Mouse (Mus musculus): Measurements from ENCODE around the gene Gramd1b.

Gene Gramd1b

DNA sequence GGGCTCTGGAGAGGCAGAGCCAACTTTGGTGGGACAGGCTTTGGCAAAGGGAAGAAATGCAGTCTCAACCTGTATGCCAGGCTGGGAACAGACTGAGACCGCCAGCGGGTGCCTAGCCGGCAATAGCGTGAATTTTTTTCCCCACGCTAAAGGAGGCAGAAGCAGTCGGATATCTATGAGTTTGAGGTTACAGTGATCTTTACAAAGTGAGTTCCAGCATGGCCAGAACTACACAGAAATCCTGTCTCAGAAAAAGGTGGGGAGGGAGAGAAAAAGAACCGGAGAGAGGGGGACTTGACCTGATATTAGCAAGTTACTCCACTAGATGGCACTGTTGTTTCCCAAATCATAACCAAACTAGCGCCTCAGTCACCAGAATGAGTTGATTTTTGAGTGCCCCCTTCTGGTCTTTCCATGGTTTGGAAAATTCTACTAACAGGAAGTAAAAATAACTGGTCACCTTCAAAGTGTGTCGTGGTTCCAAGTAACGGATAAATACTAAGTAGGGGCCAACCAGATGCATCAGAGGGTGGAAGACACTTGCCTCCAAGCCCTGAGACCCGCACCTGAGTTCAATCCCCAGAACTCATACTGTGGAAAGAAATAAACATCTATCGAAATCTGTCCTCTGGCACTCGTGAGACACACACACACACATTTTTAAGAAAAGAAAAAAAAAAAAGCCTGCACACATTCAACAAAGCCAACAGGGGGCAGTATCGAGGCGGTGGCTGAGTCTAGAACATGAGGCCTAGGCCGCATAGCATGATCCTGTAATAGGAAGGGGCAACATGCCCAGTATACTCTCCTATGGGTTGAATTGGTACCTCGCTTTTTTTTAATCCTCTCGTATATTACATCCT lies 116.0 kb downstream of the Gramd1b start:
- CTCF ChIA-PET = interaction anchor here (0.6 to 1.7 kb wide), 19 partner anchors 14 to 335 kb away, joined by 3 to 18 read pairs (median 3); no protein-coding TSS in a partner anchor

DNA sequence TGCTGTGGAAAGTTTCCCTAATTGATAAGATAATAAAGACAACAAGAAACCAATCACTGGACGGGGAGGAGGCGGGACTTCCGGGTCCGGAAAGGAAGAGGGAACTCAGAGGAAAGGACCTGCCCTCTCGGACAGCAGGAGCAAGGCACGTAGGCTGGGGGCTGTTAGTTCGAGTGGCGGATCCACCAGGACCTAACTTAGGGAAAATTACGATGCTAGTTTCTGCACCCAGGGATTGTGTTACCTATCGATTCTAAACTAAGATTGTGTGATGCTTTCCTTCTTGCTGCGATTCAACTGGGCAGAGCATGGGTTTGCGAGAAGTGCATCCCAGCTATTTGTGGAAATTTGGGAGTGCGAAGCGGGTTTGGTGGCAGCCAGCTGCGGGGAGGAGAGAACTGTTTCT lies 116.7 kb downstream of the Gramd1b start:
- CTCF ChIA-PET = interaction anchor here (0.6 to 1.1 kb wide), 7 partner anchors 24 to 273 kb away, joined by 3 read pairs; no protein-coding TSS in a partner anchor
- POLR2A ChIA-PET = interaction anchor here in 3 of 4 experiments (0.6 to 4.2 kb wide), 12 partner anchors 9 to 392 kb away, joined by 3 to 28 read pairs (median 5); partner anchors contain the start of gene Hspa8 (in 2 of the 3)

More for the DNA sequence above, 116.0 kb downstream of the Gramd1b start:
- POLR2A ChIA-PET = interaction anchor here in 3 of 4 experiments (0.6 to 4.2 kb wide), 8 partner anchors 18 to 391 kb away, joined by 3 to 28 read pairs (median 4); partner anchors contain the start of gene Hspa8 (in 1 of the 3)

DNA sequence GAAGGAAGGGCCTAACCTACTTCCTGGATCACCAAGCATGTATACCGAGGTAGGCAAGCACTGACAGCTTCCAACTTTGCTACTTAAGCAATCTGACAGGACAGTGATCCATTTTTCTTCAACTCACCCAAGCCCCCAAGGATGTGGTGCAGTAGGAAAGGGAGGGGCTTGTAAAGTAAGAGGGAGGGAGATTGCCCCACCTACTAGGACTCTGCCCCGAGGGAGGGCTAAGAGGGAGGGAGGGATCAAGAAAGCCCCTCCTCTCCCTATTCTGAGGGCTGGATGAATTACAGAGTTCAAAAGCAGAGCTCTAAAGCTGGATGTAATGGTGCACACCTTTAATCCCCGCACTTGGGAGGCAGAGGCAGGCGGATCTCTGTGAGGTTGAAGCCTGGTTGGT lies 117.6 kb downstream of the Gramd1b start:
- ChIA-PET CTCF (interaction anchor here (0.6 to 1.3 kb wide), 10 partner anchors 12 to 392 kb away, joined by 3 to 5 read pairs (median 3); no protein-coding TSS in a partner anchor), POLR2A (interaction anchor here in 3 of 4 experiments (0.6 to 4.2 kb wide), 26 partner anchors 8 to 849 kb away, joined by 3 to 28 read pairs (median 4); partner anchors contain the start of gene Hspa8 (in 2 of the 3))

DNA sequence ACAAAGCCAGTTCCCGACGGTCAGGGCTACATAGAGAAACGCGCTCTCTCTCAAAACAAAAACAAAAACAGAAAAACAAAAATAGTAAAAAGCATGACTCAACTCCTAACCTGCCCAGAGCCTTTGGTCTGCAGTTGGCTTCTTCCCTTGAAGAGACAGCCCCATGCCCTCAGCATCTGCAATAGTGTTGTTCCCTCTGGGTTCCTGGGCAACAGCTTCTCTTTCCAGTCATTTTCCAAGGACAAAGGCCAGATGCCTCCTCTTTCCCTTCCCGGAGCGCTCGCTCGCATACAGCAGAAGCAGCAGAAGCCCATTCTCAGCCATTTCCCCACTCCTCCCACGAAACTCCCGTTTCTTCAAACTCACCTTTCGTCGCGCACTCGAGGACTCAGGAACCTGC lies 118.3 kb downstream of the Gramd1b start:
- POLR2A ChIA-PET = interaction anchor here in 3 of 4 experiments (0.9 to 4.2 kb wide), 14 partner anchors 11 to 193 kb away, joined by 3 to 28 read pairs (median 5); no protein-coding TSS in a partner anchor
- CTCF ChIA-PET = interaction anchor here in 3 of 4 experiments (0.6 to 1.3 kb wide), 7 partner anchors 22 to 392 kb away, joined by 3 to 5 read pairs (median 3); no protein-coding TSS in a partner anchor

DNA sequence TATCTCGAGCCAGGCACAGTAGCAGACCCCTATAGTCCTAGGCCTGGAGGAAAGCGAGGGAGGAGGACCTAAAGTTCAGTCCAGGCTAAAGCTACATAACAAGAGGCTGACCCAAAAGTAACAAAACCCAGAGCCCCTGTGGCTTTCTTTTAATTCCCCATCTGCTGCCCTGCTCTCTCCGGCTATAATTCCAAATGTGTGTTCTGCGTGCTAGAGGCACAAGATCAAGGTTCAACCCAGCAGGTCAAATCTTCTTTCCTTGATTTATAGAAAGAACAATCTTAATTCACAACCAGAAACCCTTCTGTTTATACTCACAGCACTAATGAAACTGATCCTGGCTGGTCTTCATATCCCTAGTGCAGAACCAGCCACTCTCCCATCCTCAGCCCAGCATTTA lies 118.9 kb downstream of the Gramd1b start:
- CTCF ChIA-PET = no interaction called here
- POLR2A ChIA-PET = interaction anchor here in 1 of 4 experiments (0.5 to 4.2 kb wide), 2 partner anchors 15 to 217 kb away, joined by 3 to 28 read pairs; no protein-coding TSS in a partner anchor

DNA sequence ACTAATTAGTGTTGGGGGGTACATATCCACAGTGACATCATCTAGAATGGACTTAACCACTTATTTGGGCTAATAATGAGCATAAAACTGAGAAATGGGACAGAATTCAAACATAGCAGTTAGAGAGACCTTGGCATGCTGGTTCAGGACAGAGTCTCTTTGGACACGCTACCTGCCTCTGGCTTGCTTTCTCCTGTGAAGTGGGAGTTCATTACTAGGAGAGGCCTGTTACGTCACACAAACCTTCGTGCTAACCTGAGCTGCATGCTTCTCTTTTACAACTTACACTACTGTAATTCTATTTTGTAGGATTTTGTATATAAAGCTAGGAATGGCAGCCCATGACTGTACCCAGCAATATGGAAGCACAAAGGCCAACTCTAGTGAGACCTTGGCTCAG lies 120.3 kb downstream of the Gramd1b start:
- ChIA-PET POLR2A (interaction anchor here in 3 of 4 experiments (0.7 to 4.2 kb wide), 7 partner anchors 9 to 384 kb away, joined by 3 to 28 read pairs (median 3); no protein-coding TSS in a partner anchor), CTCF (interaction anchor here in 1 of 4 experiments (0.7 kb wide), 1 partner anchor 208 kb away, joined by 3 read pairs; no protein-coding TSS in a partner anchor)

DNA sequence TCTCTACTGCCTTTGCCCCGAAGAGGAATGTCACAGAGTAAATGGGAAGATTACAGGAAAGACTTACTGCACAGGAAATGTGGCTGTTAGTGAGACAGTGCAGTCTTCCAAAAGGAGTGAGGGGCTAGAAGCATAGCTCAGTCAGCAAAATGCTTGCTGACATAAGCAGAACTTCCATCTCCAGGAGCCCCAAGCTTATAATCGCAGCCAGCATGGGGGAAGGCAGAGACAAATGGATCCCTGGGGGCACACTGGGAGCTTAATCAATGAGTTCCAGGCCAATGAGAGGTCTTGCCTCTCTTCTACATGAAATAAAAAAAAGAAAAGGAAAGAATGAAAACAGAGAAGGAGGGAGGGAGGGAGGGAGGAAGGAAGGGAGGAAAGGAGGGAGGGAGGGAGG lies 122.1 kb downstream of the Gramd1b start:
- ChIA-PET CTCF (interaction anchor here in 2 of 4 experiments (0.5 to 0.6 kb wide), 2 partner anchors 27 to 63 kb away, joined by 3 read pairs; no protein-coding TSS in a partner anchor), POLR2A (interaction anchor here (0.5 to 1.5 kb wide), 6 partner anchors 10 to 170 kb away, joined by 3 to 6 read pairs (median 4); no protein-coding TSS in a partner anchor)

DNA sequence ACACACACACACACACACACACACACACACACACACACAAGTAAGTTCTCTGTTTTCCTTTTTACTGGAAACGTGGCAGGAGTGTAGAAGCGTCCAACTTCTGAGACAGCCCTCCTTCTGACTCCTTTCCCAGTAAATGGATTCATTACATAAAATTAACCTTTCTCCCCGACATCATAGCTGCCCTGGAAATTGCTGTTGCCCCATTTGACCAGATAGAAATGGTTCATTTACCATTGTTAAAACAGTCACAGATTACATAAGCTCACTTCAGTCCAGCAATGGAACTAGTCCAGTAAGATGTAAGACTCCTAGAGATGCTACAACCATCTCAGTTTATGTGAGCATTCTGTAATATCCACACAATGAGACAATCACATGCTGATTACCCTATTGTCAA lies 122.8 kb downstream of the Gramd1b start:
- ChIA-PET POLR2A (interaction anchor here (0.5 to 1.5 kb wide), 7 partner anchors 10 to 170 kb away, joined by 3 to 6 read pairs (median 3); no protein-coding TSS in a partner anchor), CTCF (interaction anchor here in 3 of 4 experiments (0.5 to 0.6 kb wide), 5 partner anchors 17 to 765 kb away, joined by 3 to 6 read pairs (median 3); no protein-coding TSS in a partner anchor)

DNA sequence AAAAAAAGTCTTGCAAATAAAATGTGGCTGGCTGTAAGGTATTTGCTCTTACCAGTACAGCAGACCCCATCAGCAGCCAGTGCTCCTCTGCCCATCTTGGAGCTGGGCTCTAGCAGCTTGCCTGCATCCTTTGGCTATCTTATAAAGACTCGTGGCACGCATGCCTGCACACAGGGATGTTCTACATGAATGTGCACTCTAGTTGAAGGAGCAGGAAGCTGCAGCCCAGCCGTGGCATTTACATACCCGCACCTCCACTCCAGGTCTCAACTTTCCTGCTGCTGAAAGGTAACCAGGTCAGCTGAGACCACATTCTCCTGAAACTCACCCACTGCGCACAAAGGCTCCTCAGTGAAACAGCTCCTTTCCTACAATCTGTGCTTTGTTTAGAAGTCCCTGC lies 123.3 kb downstream of the Gramd1b start:
- ChIA-PET POLR2A (interaction anchor here in 2 of 4 experiments (0.6 to 1.8 kb wide), 4 partner anchors 9 to 79 kb away, joined by 3 to 6 read pairs (median 4); no protein-coding TSS in a partner anchor), CTCF (interaction anchor here in 2 of 4 experiments (0.6 kb wide), 2 partner anchors 17 to 764 kb away, joined by 3 to 6 read pairs; no protein-coding TSS in a partner anchor)

DNA sequence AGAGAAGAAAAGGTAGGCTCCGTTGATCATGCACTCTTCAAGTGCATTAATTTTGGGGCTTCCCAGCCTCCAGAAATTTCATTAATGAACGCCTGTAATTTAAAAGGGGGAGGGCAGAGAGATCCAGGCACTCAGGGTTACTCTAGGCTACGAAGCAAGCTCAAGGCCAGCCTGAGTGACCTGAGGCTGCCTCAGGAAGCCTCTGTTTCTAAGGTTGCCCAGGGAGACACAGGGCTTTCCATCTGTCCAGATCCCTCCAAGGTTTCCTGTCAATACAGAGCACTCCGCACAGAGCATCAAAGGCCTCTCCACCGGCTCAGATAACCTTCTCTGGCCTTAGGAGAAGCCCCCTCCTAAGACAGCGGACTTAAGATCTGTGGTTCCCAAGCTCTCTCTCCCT lies 125.4 kb downstream of the Gramd1b start:
- POLR2A ChIA-PET = interaction anchor here in 2 of 4 experiments (0.5 to 2.0 kb wide), 9 partner anchors 7 to 246 kb away, joined by 3 to 8 read pairs (median 3); no protein-coding TSS in a partner anchor
- CTCF ChIA-PET = interaction anchor here in 3 of 4 experiments (0.8 to 1.4 kb wide), 6 partner anchors 10 to 75 kb away, joined by 3 to 6 read pairs (median 4); no protein-coding TSS in a partner anchor

DNA sequence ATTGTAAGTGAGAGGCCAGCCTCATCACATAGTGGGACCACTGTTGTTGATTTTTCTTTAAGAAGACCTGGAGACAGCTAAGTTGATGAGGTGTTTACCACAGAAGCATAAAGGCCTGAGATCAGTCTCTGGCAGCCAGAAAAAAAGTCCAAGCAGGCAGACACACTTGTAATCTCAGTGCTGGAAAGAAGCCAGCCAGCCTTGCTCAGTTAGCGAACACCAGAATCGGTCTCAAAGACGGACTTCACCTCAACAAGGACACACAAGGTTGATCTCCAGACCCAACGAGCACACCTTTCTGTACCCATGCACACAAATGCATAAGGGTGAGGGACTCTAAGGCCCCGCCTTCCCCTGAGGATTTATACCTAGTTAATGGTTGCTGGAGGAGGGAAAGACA lies 125.9 kb downstream of the Gramd1b start:
- POLR2A ChIA-PET = interaction anchor here in 1 of 4 experiments (1.0 to 2.0 kb wide), 5 partner anchors 9 to 166 kb away, joined by 3 to 8 read pairs (median 3); no protein-coding TSS in a partner anchor
- CTCF ChIA-PET = interaction anchor here in 2 of 4 experiments (0.6 to 0.8 kb wide), 2 partner anchors 34 to 72 kb away, joined by 3 read pairs; no protein-coding TSS in a partner anchor

DNA sequence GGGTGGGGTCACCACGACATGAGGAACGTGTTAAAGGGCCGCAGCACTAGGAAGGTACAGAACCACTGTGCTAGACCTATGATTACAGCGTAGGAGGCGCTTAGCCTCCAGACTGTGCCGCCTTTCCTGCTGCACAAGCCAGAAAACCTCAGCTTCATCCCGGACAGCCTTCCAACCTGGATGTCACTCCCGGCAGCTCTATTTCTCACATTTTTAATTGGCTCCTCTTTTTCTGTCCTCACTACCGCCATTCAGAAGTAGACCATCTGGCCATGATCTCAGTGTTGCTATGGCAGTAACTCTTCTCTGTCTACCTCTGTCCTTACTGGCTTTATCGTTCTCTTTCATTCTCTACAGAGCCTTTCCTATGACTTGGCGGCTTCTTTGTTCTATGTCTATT lies 126.5 kb downstream of the Gramd1b start:
- ChIA-PET POLR2A (interaction anchor here in 1 of 4 experiments (1.2 to 2.0 kb wide), 2 partner anchors 9 to 14 kb away, joined by 3 to 5 read pairs; no protein-coding TSS in a partner anchor), CTCF (interaction anchor here in 1 of 4 experiments (0.6 kb wide), 1 partner anchor 33 kb away, joined by 3 read pairs; no protein-coding TSS in a partner anchor)

DNA sequence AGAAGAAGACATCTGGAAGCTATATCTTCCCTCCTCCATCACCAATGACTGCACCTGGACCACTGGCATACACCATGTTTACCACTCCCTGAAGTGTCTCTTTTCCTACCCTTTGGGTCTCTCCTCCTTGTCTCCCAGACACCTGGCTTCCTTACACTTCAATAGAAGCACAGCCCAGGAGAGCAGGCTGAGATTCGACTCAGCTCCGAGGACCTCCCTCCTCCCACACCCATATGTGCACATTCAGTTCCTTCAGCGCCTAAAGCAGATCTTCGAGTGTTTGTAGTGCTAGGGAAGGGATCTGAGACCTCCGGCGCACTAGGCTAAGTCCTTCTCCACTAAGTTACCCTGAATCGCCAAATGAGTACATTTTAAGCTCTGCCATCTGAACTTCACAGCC lies 127.4 kb downstream of the Gramd1b start:
- CTCF ChIA-PET = no interaction called here
- POLR2A ChIA-PET = interaction anchor here in 1 of 4 experiments (0.6 to 0.7 kb wide), 2 partner anchors 125 to 161 kb away, joined by 3 read pairs; no protein-coding TSS in a partner anchor

DNA sequence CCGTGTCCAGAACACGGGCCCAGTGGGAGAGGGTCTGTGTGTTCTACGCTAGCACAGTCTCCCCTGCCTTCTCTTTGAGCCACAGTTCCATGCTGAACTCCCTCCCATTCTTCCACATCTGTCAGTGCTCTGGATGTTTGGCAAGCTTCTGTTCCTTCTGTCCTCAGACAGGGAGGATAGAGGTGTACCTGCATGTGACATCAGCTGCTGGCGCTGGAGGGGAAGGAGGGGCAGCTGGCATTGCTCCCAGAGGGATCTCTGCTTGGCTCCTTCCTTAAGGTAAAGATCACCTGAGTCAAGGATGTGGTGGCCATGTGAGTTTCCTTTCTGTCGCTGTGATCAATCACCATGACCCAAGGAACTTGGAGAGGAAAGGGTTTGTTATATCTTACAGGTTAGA lies 129.4 kb downstream of the Gramd1b start:
- ChIA-PET CTCF (interaction anchor here in 2 of 4 experiments (0.6 to 2.0 kb wide), 8 partner anchors 9 to 330 kb away, joined by 3 to 6 read pairs (median 3); no protein-coding TSS in a partner anchor), POLR2A (interaction anchor here in 2 of 4 experiments (0.7 to 2.4 kb wide), 7 partner anchors 9 to 161 kb away, joined by 3 to 10 read pairs (median 5); no protein-coding TSS in a partner anchor)

DNA sequence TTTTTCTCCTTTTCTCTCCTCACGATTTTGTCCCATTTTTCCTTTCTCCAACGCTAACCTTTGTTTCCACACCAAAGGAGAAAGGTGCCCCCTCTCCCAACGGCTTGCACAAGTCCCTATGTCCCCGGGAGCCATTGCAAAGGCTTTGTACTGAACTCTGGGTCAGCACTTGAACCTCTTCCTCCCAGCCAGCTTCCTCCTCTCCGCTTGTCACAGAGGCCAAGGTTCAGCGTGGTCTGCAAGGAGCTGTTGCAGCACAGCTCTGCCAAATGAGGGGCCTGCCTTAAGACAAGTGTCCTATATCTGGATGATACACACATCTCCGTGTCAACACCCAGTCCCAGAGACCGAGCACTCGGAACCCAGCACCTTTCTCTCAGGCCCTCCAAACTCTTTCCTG lies 130.3 kb downstream of the Gramd1b start:
- ChIA-PET CTCF (interaction anchor here in 2 of 4 experiments (0.7 to 2.0 kb wide), 3 partner anchors 15 to 70 kb away, joined by 3 to 6 read pairs (median 4); no protein-coding TSS in a partner anchor), POLR2A (interaction anchor here in 2 of 4 experiments (0.9 to 2.4 kb wide), 7 partner anchors 8 to 383 kb away, joined by 3 to 10 read pairs (median 5); no protein-coding TSS in a partner anchor)

DNA sequence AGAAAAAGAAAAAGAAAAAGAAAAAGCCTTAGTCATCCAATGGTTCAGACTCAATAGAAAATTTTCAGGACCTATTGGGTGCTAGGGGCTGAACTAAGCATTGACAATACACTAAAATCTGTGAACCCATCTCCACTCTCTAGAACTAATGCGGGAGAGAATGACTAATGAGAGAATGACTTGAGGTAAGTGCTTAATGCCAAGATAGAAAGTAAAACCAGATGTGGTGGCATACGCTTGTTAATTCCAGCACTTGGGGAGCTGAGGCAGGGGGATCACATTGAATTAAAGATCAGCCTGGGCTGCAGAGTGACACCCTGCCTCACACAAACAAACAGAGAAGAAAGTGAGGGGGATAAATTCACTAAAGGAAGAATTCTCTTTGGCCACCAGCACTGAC lies 131.0 kb downstream of the Gramd1b start:
- ChIA-PET CTCF (interaction anchor here in 1 of 4 experiments (2.0 kb wide), 1 partner anchor 70 kb away, joined by 6 read pairs; no protein-coding TSS in a partner anchor), POLR2A (interaction anchor here in 2 of 4 experiments (0.6 to 5.1 kb wide), 7 partner anchors 12 to 384 kb away, joined by 3 to 28 read pairs (median 4); no protein-coding TSS in a partner anchor)

DNA sequence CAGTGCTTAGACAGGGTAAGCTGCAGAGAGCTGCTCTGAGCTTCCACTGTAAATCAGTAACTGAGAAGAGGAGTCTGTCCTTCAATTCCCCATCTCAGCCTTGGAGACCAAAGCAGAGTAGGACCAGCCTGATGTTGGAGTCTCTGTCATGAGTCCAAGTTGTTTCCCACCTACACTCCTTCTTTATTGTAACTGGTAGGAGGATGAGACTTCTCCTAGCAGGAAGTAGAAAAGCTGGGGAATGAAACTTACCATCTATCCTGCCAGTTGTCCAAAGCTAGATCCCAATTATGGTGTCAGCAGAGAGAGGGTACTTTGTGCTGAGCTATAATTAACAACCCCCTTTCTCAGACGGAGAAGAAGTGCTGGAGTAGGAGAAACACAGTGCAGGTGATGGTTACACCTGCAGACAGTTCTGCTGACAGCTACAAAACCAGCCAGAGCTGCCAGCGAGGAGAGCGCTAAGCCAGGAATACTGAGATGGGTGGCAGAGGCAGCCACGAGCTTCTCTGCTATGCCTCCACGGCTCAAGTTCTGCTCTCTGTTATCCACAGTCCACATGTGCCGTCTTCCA lies 131.7 kb downstream of the Gramd1b start:
- POLR2A ChIA-PET = interaction anchor here in 2 of 4 experiments (0.6 to 5.1 kb wide), 10 partner anchors 13 to 406 kb away, joined by 3 to 28 read pairs (median 6); no protein-coding TSS in a partner anchor
- CTCF ChIA-PET = interaction anchor here in 3 of 4 experiments (0.5 to 1.7 kb wide), 5 partner anchors 18 to 69 kb away, joined by 3 to 7 read pairs (median 4); no protein-coding TSS in a partner anchor
